Mouse (Mus musculus) heart, adult 2 months (tissue): ENCODE results near the gene Clpb. TPM values are rescaled to one million over a fixed set of nuclear protein-coding genes. Genes with fewer than 3 reads are reported as not detected.

Source experiments
- DNase-seq, 2 experiments: peaks; one replicate each; pipeline ENCODE4 v3.0.0; 2021
- H3K27ac ChIP-seq: fragments of 200-600 bp; 2 replicates; pipeline ENCODE4 v1.8.1; 2022
- H3K27me3 ChIP-seq: fragments of 200-500 bp; 2 replicates; pipeline ENCODE4 v1.6.1; 2012; ENCODE audit warnings: mild to moderate bottlenecking, low read length, inconsistent platforms, mixed read lengths; ENCODE audit not compliant: control insufficient read depth, insufficient read depth
- H3K36me3 ChIP-seq: fragments of 200-500 bp; 2 replicates; pipeline ENCODE4 v1.6.1; 2012; ENCODE audit warnings: low read length, inconsistent platforms; ENCODE audit not compliant: control insufficient read depth, insufficient read depth
- H3K4me1 ChIP-seq: fragments of 200-500 bp; 2 replicates; pipeline ENCODE4 v1.6.1; 2011; ENCODE audit warnings: low read length; ENCODE audit not compliant: control insufficient read depth, insufficient read depth
- H3K4me3 ChIP-seq: fragments of 200-600 bp; 2 replicates; pipeline ENCODE4 v1.8.1; 2022
- H3K79me2 ChIP-seq: fragments of 200-500 bp; replicated peaks from 2 replicates; pipeline ENCODE4 v1.6.1; 2012; ENCODE audit warnings: mild to moderate bottlenecking, inconsistent platforms, low read length, moderate library complexity, mixed read lengths; ENCODE audit not compliant: control insufficient read depth, insufficient read depth
- H3K9ac ChIP-seq: fragments of 200-500 bp; 2 replicates; pipeline ENCODE4 v1.6.1; 2012; ENCODE audit warnings: low read depth, mild to moderate bottlenecking, control low read depth, inconsistent platforms, low read length, mixed read lengths
- CTCF ChIP-seq: fragments of 200-600 bp; IDR thresholded peaks from 2 replicates; pipeline ENCODE4 v1.8.1; 2022; ENCODE audit warnings: antibody characterized with exemption, mild to moderate bottlenecking, moderate library complexity
- EP300 ChIP-seq: fragments of 200-500 bp; IDR thresholded peaks from 2 replicates; pipeline ENCODE4 v1.6.1; 2011; ENCODE audit warnings: low read depth, low read length, control low read depth; ENCODE audit not compliant: insufficient read depth
- POLR2A ChIP-seq: fragments of 200-500 bp; IDR thresholded peaks from 2 replicates; pipeline ENCODE4 v1.6.1; 2011; ENCODE audit warnings: mild to moderate bottlenecking, low read depth, low read length, control low read depth; ENCODE audit not compliant: insufficient read depth
- WGBS: fragments of 180-500 bp; shearing (Covaris S2); methylation state at CpG from one replicate; pipeline ENCODE4 v1.1.7; 2018; 5-methylcytosine and 5-hydroxymethylcytosine counted together
- intact Hi-C: fragments of 180-260 bp; cut with DNase I; formaldehyde crosslinking; loops from one replicate; pipeline ENCODE4 v1.15.1; 2025
- long read RNA-seq: library from polyadenylated mRNA; stranded (forward); transcript quantifications from one replicate; pipeline ENCODE4 v2.0.0, GENCODE M21; 2021
- polyA plus RNA-seq: library from polyadenylated mRNA; depleted of rRNA; stranded (reverse); fragments of >200 nt; gene quantifications from 2 replicates; pipeline ENCODE4 v1.2.3, GENCODE M21; 2012; rRNA removed
- total RNA-seq, 2 experiments: library from RNA; stranded (reverse); gene quantifications; 2 replicates each; pipeline ENCODE4 v1.2.3; 2021

The Clpb gene
- 10 to 100 TPM; 72.6 to 79.2 TPM for total RNA-seq
- 57.3 and 77.1 TPM in 2 replicates for polyA plus RNA-seq
- long read RNA-seq, full-length matches to known transcripts = 140 of 170 reads
- long read RNA-seq, partial matches to known transcripts = 17 of 170 reads
- long read RNA-seq, other reads (novel, unspliced or antisense) = 13 of 170 reads

DNA sequence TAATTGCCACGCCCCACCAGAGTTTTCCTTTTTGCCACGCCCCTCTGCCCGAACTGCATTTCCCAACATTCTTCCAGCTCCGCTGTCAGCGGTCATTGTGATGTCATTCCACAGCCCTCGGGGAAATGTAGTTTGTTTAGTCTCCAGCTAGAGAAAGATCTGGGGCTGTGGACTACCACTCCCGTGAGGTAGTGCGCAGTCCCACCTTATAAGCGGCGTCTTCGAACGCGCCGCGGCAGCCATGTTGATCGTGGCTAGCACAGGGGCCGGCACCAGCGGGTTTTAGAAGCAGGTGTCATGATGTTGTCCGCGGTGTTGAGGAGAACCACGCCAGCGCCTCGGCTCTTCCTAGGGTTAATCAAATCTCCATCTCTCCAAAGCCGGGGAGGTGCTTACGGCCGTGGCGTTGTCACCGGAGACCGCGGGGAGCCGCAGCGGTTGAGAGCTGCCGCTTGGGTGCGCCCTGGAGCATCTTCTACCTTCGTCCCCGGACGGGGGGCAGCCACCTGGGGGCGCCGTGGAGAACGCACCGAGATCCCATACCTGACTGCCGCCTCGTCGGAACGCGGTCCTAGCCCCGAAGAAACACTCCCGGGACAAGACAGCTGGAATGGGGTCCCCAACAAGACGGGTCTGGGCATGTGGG lies at the start of gene Clpb:
Gene Clpb, plus strand, starts transcription at position 120 of the 646 bp plus-strand sequence.
- Histone ChIP-seq H3K4me3 (peak within 1 kb of the TSS; percentile 89), H3K27ac (peak within 1 kb of the TSS; percentile 51), H3K27me3 (no peaks in the 10 kb centered on the region), H3K36me3 (no peaks in the 10 kb centered on the region), H3K79me2 (no peaks in the 10 kb centered on the region), H3K4me1 (peaks cover 2% of the 10 kb centered on the region), H3K9ac (peak within 1 kb of the TSS; percentile 65)
- 2% methylated on average over 49 of the region's 49 CpGs for WGBS
- TF ChIP-seq EP300 = peak; percentile 55; the same call in 1 of the 2 replicates
- TF ChIP-seq POLR2A = peak; percentile 60
- peak; percentile 87 for TF ChIP-seq CTCF
- DNase-seq = peak; percentile 89 to 94
- intact Hi-C loops = loop anchor here (5.0 kb wide), 1 partner anchor 234 kb away; no protein-coding TSS in a partner anchor

DNA sequence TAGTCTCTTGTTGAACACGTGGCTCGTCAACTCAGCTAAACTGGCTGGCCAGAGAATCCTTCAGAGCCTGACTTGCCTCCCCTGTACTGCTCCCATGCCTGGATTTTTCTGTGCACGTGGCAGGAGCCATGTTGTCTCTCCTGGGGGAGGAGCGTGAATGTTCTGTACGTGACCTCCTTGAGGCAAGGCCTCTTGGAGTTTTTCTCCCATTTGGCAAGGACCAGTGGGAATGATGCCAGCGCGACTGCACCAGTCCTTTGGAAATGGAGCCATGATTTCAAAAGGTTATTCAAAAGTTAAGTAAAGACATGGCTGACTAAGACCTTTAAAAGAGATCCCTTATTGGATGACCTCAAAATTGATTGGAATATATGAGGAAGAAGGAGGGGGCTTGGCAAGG lies 48.0 kb upstream of the Clpb start:
- WGBS = 76% methylated on average over 7 of the region's 7 CpGs
- no peaks in the 10 kb centered on the region for H3K27me3 ChIP-seq
- no peaks in the 10 kb centered on the region for H3K79me2 ChIP-seq
- TF ChIP-seq POLR2A (no peak), CTCF (no peak), EP300 (no peak)
- intact Hi-C loops = no loop called here
- H3K4me3 ChIP-seq = no peak overlapping the region
- DNase-seq = no peak
- H3K36me3 ChIP-seq = no peaks in the 10 kb centered on the region
- no peaks in the 10 kb centered on the region for H3K4me1 ChIP-seq
- no peak overlapping the region for H3K9ac ChIP-seq
- no peak overlapping the region for H3K27ac ChIP-seq

- Histone ChIP-seq H3K4me3 (no peak overlapping the region), H3K9ac (no peak overlapping the region), H3K79me2 (no peaks in the 10 kb centered on the region), H3K27me3 (no peaks in the 10 kb centered on the region), H3K36me3 (no peaks in the 10 kb centered on the region), H3K4me1 (no peaks in the 10 kb centered on the region), H3K27ac (no peak overlapping the region)
- no peak for DNase-seq
- intact Hi-C loops = no loop called here
- WGBS = 75% methylated on average over 6 of the region's 6 CpGs
- TF ChIP-seq CTCF (no peak), EP300 (no peak), POLR2A (no peak)
Observed at GRCm38 (mm10) chr7:101616136-101616835, 47.1 kb upstream of the Clpb start.

GRCm38 (mm10) chr7:101617438-101618165 lies 45.8 kb upstream of the Clpb start:
- no peaks in the 10 kb centered on the region for H3K4me1 ChIP-seq
- TF ChIP-seq CTCF = no peak
- no peak for TF ChIP-seq EP300
- no peak for TF ChIP-seq POLR2A
- H3K27me3 ChIP-seq = no peaks in the 10 kb centered on the region
- H3K36me3 ChIP-seq = no peaks in the 10 kb centered on the region
- no peaks in the 10 kb centered on the region for H3K79me2 ChIP-seq
- H3K4me3 ChIP-seq = no peak overlapping the region
- 82% methylated on average over 10 of the region's 10 CpGs for WGBS
- H3K9ac ChIP-seq = no peak overlapping the region
- no peak overlapping the region for H3K27ac ChIP-seq
- intact Hi-C loops = no loop called here
- DNase-seq = no peak

GRCm38 (mm10) chr7:101618273-101618672 lies 45.2 kb upstream of the Clpb start:
- TF ChIP-seq CTCF (no peak), EP300 (no peak), POLR2A (no peak)
- Histone ChIP-seq H3K9ac (no peak overlapping the region), H3K79me2 (no peaks in the 10 kb centered on the region), H3K27ac (no peak overlapping the region), H3K4me1 (no peaks in the 10 kb centered on the region), H3K27me3 (no peaks in the 10 kb centered on the region), H3K4me3 (no peak overlapping the region), H3K36me3 (no peaks in the 10 kb centered on the region)
- 69% methylated on average over 7 of the region's 7 CpGs for WGBS
- intact Hi-C loops = no loop called here
- no peak for DNase-seq
